Mouse (Mus musculus) ES-E14 (cell line): ENCODE data around the gene Oxsm. TPM values are rescaled to one million over a fixed set of nuclear protein-coding genes. Genes with fewer than 3 reads are reported as not detected.
A peak's percentile ranks its signal among the peaks of the same experiment; 100 is the strongest.

ENCODE experiments used
- DNase-seq: peaks from one replicate; pipeline ENCODE4 v3.0.0-alpha.2; 2013; ENCODE audit warnings: low read depth, low spot score
- H3K27ac ChIP-seq: 2 replicates; pipeline ENCODE4 v1.5.1; 2012; ENCODE audit warnings: low read depth, mild to moderate bottlenecking, low read length, moderate library complexity, mixed read lengths; ENCODE audit not compliant: poor library complexity, insufficient read depth, severe bottlenecking
- H3K36me3 ChIP-seq: 2 replicates; pipeline ENCODE4 v1.6.1; 2012; ENCODE audit warnings: mild to moderate bottlenecking, low read length, moderate library complexity, mixed read lengths; ENCODE audit not compliant: control insufficient read depth, poor library complexity, insufficient read depth, severe bottlenecking
- H3K4me1 ChIP-seq, 2 experiments: fragments of 150-350 bp in 1 of 2; sonication (generic) in 1 of 2; 2 replicates each; pipeline ENCODE4 v1.6.1; 2012; ENCODE audit warnings: low read length in 2 of 2, mild to moderate bottlenecking in 1 of 2, mixed read lengths in 1 of 2; ENCODE audit not compliant: control insufficient read depth in 2 of 2, insufficient read depth in 2 of 2, poor library complexity in 1 of 2
- H3K4me3 ChIP-seq, 2 experiments: fragments of 150-350 bp in 1 of 2; sonication (generic) in 1 of 2; 2 replicates each; pipeline ENCODE4 v1.5.1; 2012; ENCODE audit warnings: low read length in 2 of 2, low read depth in 1 of 2, mild to moderate bottlenecking in 1 of 2, mixed read lengths in 1 of 2; ENCODE audit not compliant: insufficient read depth in 1 of 2, poor library complexity in 1 of 2, severe bottlenecking in 1 of 2
- H3K9ac ChIP-seq: 2 replicates; pipeline ENCODE4 v1.6.1; 2012; ENCODE audit warnings: low read depth, mild to moderate bottlenecking, low read length, mixed read lengths; ENCODE audit not compliant: poor library complexity, insufficient read depth, severe bottlenecking
- H3K9me3 ChIP-seq: fragments of 150-350 bp; sonication (generic); 2 replicates; pipeline ENCODE4 v1.6.1; 2012; ENCODE audit warnings: low read depth, mild to moderate bottlenecking, low read length; ENCODE audit not compliant: control insufficient read depth, insufficient read depth
- CHD2 ChIP-seq: IDR thresholded peaks from 2 replicates; pipeline ENCODE4 v1.6.1; 2014; ENCODE audit warnings: mild to moderate bottlenecking, low read depth, low read length, inconsistent platforms
- HCFC1 ChIP-seq: IDR thresholded peaks from 2 replicates; pipeline ENCODE4 v1.6.1; 2012; ENCODE audit warnings: low read length, inconsistent platforms, borderline replicate concordance; ENCODE audit not compliant: insufficient read depth
- MAFK ChIP-seq: IDR thresholded peaks from 2 replicates; pipeline ENCODE4 v1.6.1; 2014; ENCODE audit warnings: mild to moderate bottlenecking, low read depth, low read length, inconsistent platforms; ENCODE audit not compliant: insufficient read depth
- ZC3H11A ChIP-seq: IDR thresholded peaks from 2 replicates; pipeline ENCODE4 v1.6.1; 2012; ENCODE audit warnings: low read depth, mild to moderate bottlenecking, inconsistent platforms, low read length, borderline replicate concordance
- ZNF384 ChIP-seq: IDR thresholded peaks from 2 replicates; pipeline ENCODE4 v1.6.1; 2012; ENCODE audit warnings: low read depth, low read length, inconsistent platforms
- in situ Hi-C, 2 experiments: fragments of 600-800 bp; cut with MboI; formaldehyde crosslinking; loops; one replicate each; pipeline ENCODE4 v1.15.1; 2025; ENCODE audit warnings: low sequenced_read_pairs in 2 of 2, inconsistent platforms in 1 of 2; ENCODE audit not compliant: unreplicated experiment in 2 of 2
- total RNA-seq: library from RNA; depleted of rRNA; stranded (reverse); fragments of 300-350 nt; gene quantifications from 2 replicates; pipeline ENCODE4 v1.2.3, GENCODE M21; 2012; rRNA removed

Gene Oxsm
- total RNA-seq: 6.6 and 6.7 TPM in 2 replicates

- in situ Hi-C loops: no loop called here
- H3K36me3 ChIP-seq: no peaks in the 10 kb centered on the region
- H3K4me1 ChIP-seq: no peaks in the 10 kb centered on the region
- H3K9me3 ChIP-seq: no peaks in the 10 kb centered on the region
- DNase-seq: peak; percentile 40
- TF ChIP-seq MAFK (peak; percentile 29; the same call in 1 of the 2 replicates), ZC3H11A (no peak)
- H3K4me3 ChIP-seq: peak within 1 kb of the TSS; percentile 66 to 76
- H3K27ac ChIP-seq: no peak within 1 kb of the TSS
- peak within 1 kb of the TSS; percentile 73 for H3K9ac ChIP-seq
These were observed at the start of gene Oxsm, which contains the start of gene Ngly1 for GRCm38 (mm10) chr14:16249171-16249874. Gene Oxsm (minus strand): TSS chr14:16249808. Gene Ngly1 (plus strand): TSS chr14:16249280.

GRCm38 (mm10) chr14:16296816-16297468, 47.3 kb upstream of the Oxsm start:
- in situ Hi-C loops: no loop called here
- no peak overlapping the region for H3K27ac ChIP-seq

GRCm38 (mm10) chr14:16293921-16294320, 44.3 kb upstream of the Oxsm start:
- H3K4me3 ChIP-seq: no peak overlapping the region
- H3K27ac ChIP-seq: no peak overlapping the region
- TF ChIP-seq ZNF384 (no peak), ZC3H11A (no peak), CHD2 (no peak), HCFC1 (no peak), MAFK (no peak)
- no peak for DNase-seq
- H3K9ac ChIP-seq: no peak overlapping the region
- no peaks in the 10 kb centered on the region for H3K4me1 ChIP-seq
- in situ Hi-C loops: no loop called here
- H3K36me3 ChIP-seq: no peaks in the 10 kb centered on the region
- H3K9me3 ChIP-seq: no peaks in the 10 kb centered on the region

More at GRCm38 (mm10) chr14:16296816-16297468, 47.3 kb upstream of the Oxsm start:
- Histone ChIP-seq H3K9ac (no peak overlapping the region), H3K4me3 (no peak overlapping the region), H3K4me1 (no peaks in the 10 kb centered on the region), H3K9me3 (no peaks in the 10 kb centered on the region), H3K36me3 (no peaks in the 10 kb centered on the region)
- TF ChIP-seq ZNF384 (no peak), HCFC1 (no peak), MAFK (no peak), ZC3H11A (no peak), CHD2 (no peak)
- DNase-seq: no peak

- Histone ChIP-seq H3K36me3 (no peaks in the 10 kb centered on the region), H3K9ac (no peak overlapping the region), H3K9me3 (no peaks in the 10 kb centered on the region), H3K27ac (no peak overlapping the region), H3K4me3 (no peak overlapping the region), H3K4me1 (no peaks in the 10 kb centered on the region)
- DNase-seq: no peak
- TF ChIP-seq ZNF384: no peak
- no peak for TF ChIP-seq HCFC1
- TF ChIP-seq MAFK: no peak
- TF ChIP-seq ZC3H11A: no peak
- TF ChIP-seq CHD2: no peak
- in situ Hi-C loops: no loop called here
These were observed 43.4 kb upstream of the Oxsm start for GRCm38 (mm10) chr14:16293015-16293414.
